Mouse (Mus musculus): ENCODE results near the gene Olfr573-ps1. TPM values are rescaled to one million over a fixed set of nuclear protein-coding genes. Genes with fewer than 3 reads are reported as not detected.

The Olfr573-ps1 gene
- not detected in 2 replicates for polyA plus RNA-seq (2016; fragmentation: Nextera tagmentation; extraction: Ambion mirVana)

- Histone ChIP-seq H3K9me3 (no peaks in the 10 kb centered on the region), H3K36me3 (no peaks in the 10 kb centered on the region), H3K4me3 (no peak within 1 kb of the TSS), H3K4me1 (no peaks in the 10 kb centered on the region), H3K27ac (replicated peaks) (no peak within 1 kb of the TSS), H3K9ac (replicated peaks) (no peak within 1 kb of the TSS), H3K27me3 (no peaks in the 10 kb centered on the region), H3K4me2 (replicated peaks) (no peak within 1 kb of the TSS)
- no peak for ATAC-seq (ENCODE audit: low FRiP score, low read depth)
- WGBS = 92% methylated on average over 2 of the region's 2 CpGs
Measured at GRCm38 (mm10) chr7:102942475-102942874, at the start of gene Olfr573-ps1. Olfr573-ps1 (minus strand) TSS chr7:102942575.

GRCm38 (mm10) chr7:102989224-102989623 is 46.8 kb upstream of the Olfr573-ps1 start, which contains the start of gene Olfr578:
Olfr578 (minus strand) TSS chr7:102989324.
- Histone ChIP-seq H3K9ac (replicated peaks) (no peak within 1 kb of the TSS), H3K9me3 (no peaks in the 10 kb centered on the region), H3K27me3 (no peaks in the 10 kb centered on the region), H3K27ac (replicated peaks) (no peak within 1 kb of the TSS), H3K36me3 (no peaks in the 10 kb centered on the region), H3K4me2 (replicated peaks) (no peak within 1 kb of the TSS), H3K4me3 (no peak within 1 kb of the TSS), H3K4me1 (no peaks in the 10 kb centered on the region)
- ATAC-seq (ENCODE audit: low FRiP score, low read depth) = no peak
- WGBS = 76% methylated on average over 3 of the region's 3 CpGs

- Histone ChIP-seq H3K9me3 (no peaks in the 10 kb centered on the region), H3K4me1 (no peaks in the 10 kb centered on the region), H3K4me3 (no peak within 1 kb of the TSS), H3K9ac (replicated peaks) (no peak within 1 kb of the TSS), H3K27ac (replicated peaks) (no peak within 1 kb of the TSS), H3K4me2 (replicated peaks) (no peak within 1 kb of the TSS), H3K27me3 (no peaks in the 10 kb centered on the region), H3K36me3 (no peaks in the 10 kb centered on the region)
- ATAC-seq (ENCODE audit: low FRiP score, low read depth) = no peak
- 88% methylated on average over 2 of the region's 2 CpGs for WGBS
Measured at GRCm38 (mm10) chr7:102975843-102976242, 33.5 kb upstream of the Olfr573-ps1 start, which contains the start of gene Olfr577. Olfr577 (minus strand) TSS chr7:102975943.

GRCm38 (mm10) chr7:102974399-102974798 is 32.0 kb upstream of the Olfr573-ps1 start:
- no peak overlapping the region for H3K4me2 ChIP-seq (replicated peaks)
- no peak overlapping the region for H3K4me3 ChIP-seq
- no peaks in the 10 kb centered on the region for H3K27me3 ChIP-seq
- no peaks in the 10 kb centered on the region for H3K4me1 ChIP-seq
- no peaks in the 10 kb centered on the region for H3K9me3 ChIP-seq
- H3K27ac ChIP-seq (replicated peaks) = no peak overlapping the region
- H3K9ac ChIP-seq (replicated peaks) = no peak overlapping the region
- ATAC-seq (ENCODE audit: low FRiP score, low read depth) = no peak
- WGBS = 46% methylated on average over 1 of the region's 1 CpGs
- no peaks in the 10 kb centered on the region for H3K36me3 ChIP-seq

- Histone ChIP-seq H3K27ac (replicated peaks) (no peak within 1 kb of the TSS), H3K4me3 (no peak within 1 kb of the TSS), H3K36me3 (no peaks in the 10 kb centered on the region), H3K4me1 (no peaks in the 10 kb centered on the region), H3K4me2 (replicated peaks) (no peak within 1 kb of the TSS), H3K9ac (replicated peaks) (no peak within 1 kb of the TSS), H3K27me3 (no peaks in the 10 kb centered on the region), H3K9me3 (no peaks in the 10 kb centered on the region)
- no peak for ATAC-seq (ENCODE audit: low FRiP score, low read depth)
- WGBS = 67% methylated on average over 2 of the region's 2 CpGs
Measured at GRCm38 (mm10) chr7:102962360-102962759, 20.0 kb upstream of the Olfr573-ps1 start, which contains the start of gene Olfr576. Olfr576 (plus strand) TSS chr7:102962660.

- 71% methylated on average over 1 of the region's 1 CpGs for WGBS
- no peak within 1 kb of the TSS for H3K27ac ChIP-seq (replicated peaks)
- no peaks in the 10 kb centered on the region for H3K4me1 ChIP-seq
- no peak for ATAC-seq (ENCODE audit: low FRiP score, low read depth)
- H3K9me3 ChIP-seq = no peaks in the 10 kb centered on the region
- H3K27me3 ChIP-seq = no peaks in the 10 kb centered on the region
- no peak within 1 kb of the TSS for H3K4me2 ChIP-seq (replicated peaks)
- no peaks in the 10 kb centered on the region for H3K36me3 ChIP-seq
- no peak within 1 kb of the TSS for H3K4me3 ChIP-seq
- H3K9ac ChIP-seq (replicated peaks) = no peak within 1 kb of the TSS
Measured at GRCm38 (mm10) chr7:102958593-102958992, 16.2 kb upstream of the Olfr573-ps1 start, which contains the start of gene Olfr575. Olfr575 (minus strand) TSS chr7:102958775.

GRCm38 (mm10) chr7:102958137-102958536 is 15.8 kb upstream of the Olfr573-ps1 start:
- Histone ChIP-seq H3K4me2 (replicated peaks) (no peak overlapping the region), H3K27ac (replicated peaks) (no peak overlapping the region), H3K9ac (replicated peaks) (no peak overlapping the region), H3K27me3 (no peaks in the 10 kb centered on the region), H3K4me3 (no peak overlapping the region), H3K4me1 (no peaks in the 10 kb centered on the region), H3K9me3 (no peaks in the 10 kb centered on the region), H3K36me3 (no peaks in the 10 kb centered on the region)
- WGBS = 77% methylated on average over 3 of the region's 3 CpGs
- no peak for ATAC-seq (ENCODE audit: low FRiP score, low read depth)

GRCm38 (mm10) chr7:102950732-102951131 is 8.4 kb upstream of the Olfr573-ps1 start:
- ATAC-seq (ENCODE audit: low FRiP score, low read depth) = no peak
- Histone ChIP-seq H3K4me3 (no peak overlapping the region), H3K4me1 (no peaks in the 10 kb centered on the region), H3K9me3 (no peaks in the 10 kb centered on the region), H3K27ac (replicated peaks) (no peak overlapping the region), H3K27me3 (no peaks in the 10 kb centered on the region), H3K9ac (replicated peaks) (no peak overlapping the region), H3K4me2 (replicated peaks) (no peak overlapping the region), H3K36me3 (no peaks in the 10 kb centered on the region)
- WGBS = 80% methylated on average over 1 of the region's 1 CpGs

GRCm38 (mm10) chr7:102948167-102948566 is 5.8 kb upstream of the Olfr573-ps1 start, which contains the start of gene Olfr574:
Olfr574 (plus strand) TSS chr7:102948467.
- WGBS = 77% methylated on average over 1 of the region's 1 CpGs
- H3K4me2 ChIP-seq (replicated peaks) = no peak within 1 kb of the TSS
- H3K27ac ChIP-seq (replicated peaks) = no peak within 1 kb of the TSS
- H3K9me3 ChIP-seq = no peaks in the 10 kb centered on the region
- no peaks in the 10 kb centered on the region for H3K4me1 ChIP-seq
- H3K9ac ChIP-seq (replicated peaks) = no peak within 1 kb of the TSS
- H3K36me3 ChIP-seq = no peaks in the 10 kb centered on the region
- H3K4me3 ChIP-seq = no peak within 1 kb of the TSS
- no peaks in the 10 kb centered on the region for H3K27me3 ChIP-seq
- ATAC-seq (ENCODE audit: low FRiP score, low read depth) = no peak

GRCm38 (mm10) chr7:102943417-102943816 is 1.0 kb upstream of the Olfr573-ps1 start:
- Histone ChIP-seq H3K4me1 (no peaks in the 10 kb centered on the region), H3K4me3 (no peak overlapping the region), H3K9ac (replicated peaks) (no peak overlapping the region), H3K27me3 (no peaks in the 10 kb centered on the region), H3K9me3 (no peaks in the 10 kb centered on the region), H3K27ac (replicated peaks) (no peak overlapping the region), H3K36me3 (no peaks in the 10 kb centered on the region), H3K4me2 (replicated peaks) (no peak overlapping the region)
- WGBS = 91% methylated on average over 1 of the region's 1 CpGs
- ATAC-seq (ENCODE audit: low FRiP score, low read depth) = no peak

- Histone ChIP-seq H3K27ac (replicated peaks) (no peak overlapping the region), H3K4me3 (no peak overlapping the region), H3K9ac (replicated peaks) (no peak overlapping the region), H3K4me2 (replicated peaks) (no peak overlapping the region), H3K9me3 (no peaks in the 10 kb centered on the region), H3K4me1 (no peaks in the 10 kb centered on the region), H3K36me3 (no peaks in the 10 kb centered on the region), H3K27me3 (no peaks in the 10 kb centered on the region)
- 82% methylated on average over 3 of the region's 3 CpGs for WGBS
- no peak for ATAC-seq (ENCODE audit: low FRiP score, low read depth)
Measured at GRCm38 (mm10) chr7:102927105-102927504, 15.3 kb downstream of the Olfr573-ps1 start.

- ATAC-seq (ENCODE audit: low FRiP score, low read depth) = no peak
- no peaks in the 10 kb centered on the region for H3K27me3 ChIP-seq
- 71% methylated on average over 1 of the region's 1 CpGs for WGBS
- no peak within 1 kb of the TSS for H3K27ac ChIP-seq (replicated peaks)
- H3K9me3 ChIP-seq = no peaks in the 10 kb centered on the region
- H3K36me3 ChIP-seq = no peaks in the 10 kb centered on the region
- H3K4me3 ChIP-seq = no peak within 1 kb of the TSS
- H3K9ac ChIP-seq (replicated peaks) = no peak within 1 kb of the TSS
- no peaks in the 10 kb centered on the region for H3K4me1 ChIP-seq
- H3K4me2 ChIP-seq (replicated peaks) = no peak within 1 kb of the TSS
Measured at GRCm38 (mm10) chr7:102924109-102924508, 18.3 kb downstream of the Olfr573-ps1 start, which contains the start of gene Olfr572. Olfr572 (plus strand) TSS chr7:102924409.

- Histone ChIP-seq H3K27me3 (no peaks in the 10 kb centered on the region), H3K36me3 (no peaks in the 10 kb centered on the region), H3K4me2 (replicated peaks) (no peak overlapping the region), H3K9me3 (no peaks in the 10 kb centered on the region), H3K27ac (replicated peaks) (no peak overlapping the region), H3K4me1 (no peaks in the 10 kb centered on the region), H3K4me3 (no peak overlapping the region), H3K9ac (replicated peaks) (no peak overlapping the region)
- 28% methylated on average over 1 of the region's 1 CpGs for WGBS
- ATAC-seq (ENCODE audit: low FRiP score, low read depth) = peak; percentile 86
Measured at GRCm38 (mm10) chr7:102919632-102920031, 22.7 kb downstream of the Olfr573-ps1 start.

Data from midbrain, embryonic 12.5 days (tissue).